Mouse (Mus musculus) adrenal gland, postnatal 14 days (tissue): Measurements from ENCODE around the gene Cryzl1. TPM values are rescaled to one million over a fixed set of nuclear protein-coding genes. Genes with fewer than 3 reads are reported as not detected.
A peak's percentile ranks its signal among the peaks of the same experiment; 100 is the strongest.

Experiments
- DNase-seq: peaks from one replicate; pipeline ENCODE4 v3.0.0; 2021; ENCODE audit warnings: mixed read lengths
- total RNA-seq: library from RNA; stranded (reverse); gene quantifications from 2 replicates; pipeline ENCODE4 v1.2.3, GENCODE M21; 2021

Cryzl1 gene
- total RNA-seq, 1 experiment from 2014 or later, result 45.5 TPM

DNA sequence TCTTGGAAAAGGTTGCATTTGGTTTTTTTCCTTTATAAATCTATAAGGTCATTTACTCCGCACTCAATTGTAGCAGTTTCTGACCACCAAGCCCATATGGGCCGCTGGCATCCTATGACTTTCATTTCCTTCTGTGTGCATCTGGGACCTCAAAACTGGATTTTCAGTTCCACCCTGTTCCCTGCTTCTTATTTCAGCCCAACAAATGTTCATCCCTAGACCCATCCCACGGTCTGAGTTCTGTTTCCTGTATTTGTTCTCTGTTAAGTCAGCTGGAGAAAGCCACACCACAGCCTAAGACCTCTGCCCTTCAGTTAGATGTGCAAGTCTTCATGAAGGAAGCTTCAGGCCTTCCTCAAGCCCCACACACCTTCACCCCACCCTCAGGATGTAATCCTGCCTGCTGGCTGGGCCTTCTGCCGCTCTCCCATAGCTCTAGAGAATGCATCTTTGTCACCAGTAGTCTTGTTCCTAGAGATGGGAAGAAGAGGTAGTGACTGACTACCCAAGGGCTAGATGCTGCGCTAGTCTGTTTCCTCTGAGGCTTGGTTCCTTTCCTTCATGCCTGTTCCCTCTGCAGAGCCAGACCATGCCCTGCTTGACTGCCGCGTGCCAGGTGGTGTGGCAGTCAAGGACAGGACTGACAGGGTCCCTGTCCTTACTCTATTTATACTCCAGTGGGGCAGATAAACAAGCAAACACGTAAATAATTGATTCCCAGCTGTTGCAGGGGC lies 11.6 kb upstream of the Cryzl1 start:
- peak; percentile 37 for DNase-seq

DNA sequence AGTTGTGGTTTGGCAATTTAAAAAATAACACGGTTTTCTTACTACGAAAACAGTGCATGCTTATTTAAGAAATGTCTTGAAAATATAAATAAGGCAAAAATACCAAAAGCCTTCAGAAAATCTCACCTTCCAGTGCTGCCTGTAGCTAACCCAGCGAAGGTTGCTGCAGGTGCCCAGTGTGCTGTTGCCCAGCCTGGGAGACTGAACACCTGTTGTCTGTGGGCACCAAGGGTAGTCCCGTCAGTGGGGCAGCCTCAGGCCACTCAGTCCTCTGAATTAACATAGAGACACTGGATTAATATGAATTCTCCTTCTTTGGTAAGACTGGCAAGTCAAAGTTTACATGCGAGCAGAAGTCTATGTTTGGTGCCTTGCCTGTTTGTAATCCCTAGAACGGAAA lies 9.7 kb upstream of the Cryzl1 start:
- no peak for DNase-seq

DNA sequence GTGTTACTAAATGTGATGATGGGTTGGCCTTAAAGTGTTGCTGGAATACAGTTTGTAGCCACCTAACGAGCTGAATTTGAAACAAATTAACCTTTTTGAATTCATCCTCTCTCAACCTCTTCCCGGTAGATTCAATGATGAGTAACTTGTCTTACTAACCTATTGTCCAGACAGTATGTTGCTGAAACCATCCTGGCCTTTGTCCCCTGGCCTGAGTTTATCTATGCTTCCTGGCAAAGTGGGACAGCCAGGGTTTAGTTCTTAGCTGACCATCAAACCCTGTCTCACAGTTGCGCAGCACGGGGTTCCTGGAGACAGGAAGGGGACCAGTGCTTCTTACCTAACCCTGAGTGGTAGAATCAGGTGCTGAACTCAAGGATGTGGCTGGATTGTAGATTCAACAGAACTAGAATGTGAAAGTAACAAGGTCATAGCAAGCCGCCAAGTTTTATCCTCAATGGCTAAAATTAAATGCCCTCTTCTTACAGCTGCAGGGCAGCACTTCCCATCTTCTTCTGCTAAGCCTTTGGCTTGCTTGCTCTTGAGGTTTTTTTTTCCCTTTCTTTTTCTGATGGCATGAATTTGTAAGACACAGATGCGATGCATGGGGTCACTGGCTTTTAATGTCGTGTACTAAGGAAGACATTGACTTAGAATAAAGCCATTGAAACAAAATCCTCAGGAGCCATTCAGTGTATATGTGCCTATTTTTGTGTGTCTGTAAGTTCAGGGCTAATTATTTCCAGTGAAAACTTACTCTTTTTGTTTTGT lies 7.5 kb upstream of the Cryzl1 start:
- DNase-seq, result no peak

DNA sequence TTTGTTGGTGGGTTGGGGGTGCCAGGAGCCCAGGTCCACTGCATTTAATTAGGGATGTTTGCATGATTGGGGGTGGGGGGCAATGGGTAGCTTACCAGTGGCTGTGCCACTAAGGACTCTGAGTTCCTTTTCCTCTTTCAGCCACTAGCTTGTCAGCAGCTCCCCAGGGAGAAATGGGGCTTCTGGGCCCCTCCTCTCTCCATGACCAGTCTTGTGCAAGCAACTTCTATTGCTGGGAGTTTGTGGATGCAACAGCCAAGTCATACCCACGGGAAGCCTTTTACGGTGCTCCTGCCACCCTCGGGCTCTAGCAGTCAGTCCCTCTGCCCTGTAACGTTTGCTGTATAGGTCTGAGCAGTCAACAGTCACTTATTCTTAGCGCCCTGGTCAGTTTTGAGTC lies 6.0 kb upstream of the Cryzl1 start:
- peak; percentile 50 for DNase-seq

DNA sequence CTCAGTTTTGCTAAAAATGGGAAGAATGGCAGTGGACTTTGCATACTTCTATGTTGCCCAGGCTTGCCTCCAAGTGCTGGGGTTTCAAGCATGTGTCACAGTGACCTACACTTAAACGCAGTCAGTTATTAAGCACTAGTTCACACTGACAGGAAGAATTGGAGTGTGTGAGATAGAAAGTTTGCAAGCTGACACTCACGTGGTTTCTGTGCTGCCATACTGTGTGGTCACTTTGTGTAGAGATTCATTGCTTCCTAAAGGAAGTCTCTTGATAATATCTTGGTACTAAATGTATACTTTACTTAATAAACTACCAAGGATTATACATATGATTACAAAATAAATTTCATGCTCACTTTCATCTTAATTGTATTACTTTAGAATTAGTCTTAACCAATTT lies 4.0 kb upstream of the Cryzl1 start:
- no peak for DNase-seq

DNA sequence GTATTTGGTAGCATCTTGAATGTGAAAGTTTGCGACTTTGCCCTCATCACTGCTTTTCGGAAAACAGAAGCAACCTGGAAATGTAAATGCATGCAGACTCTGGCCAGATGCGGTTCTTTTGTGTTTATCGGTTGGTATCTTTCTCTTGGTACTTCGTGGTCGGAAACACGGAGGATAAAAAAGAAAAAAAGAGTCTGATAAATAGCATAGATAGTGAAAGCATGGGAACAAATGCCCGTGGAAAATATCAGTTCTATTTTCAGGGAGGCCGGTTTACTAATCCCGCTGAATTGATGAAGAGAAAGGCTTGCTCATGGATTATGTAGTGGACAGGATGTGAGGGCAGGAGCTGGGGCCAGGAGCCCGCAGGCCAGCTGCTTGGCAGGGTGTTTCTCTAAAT lies 1.7 kb upstream of the Cryzl1 start:
- no peak for DNase-seq

DNA sequence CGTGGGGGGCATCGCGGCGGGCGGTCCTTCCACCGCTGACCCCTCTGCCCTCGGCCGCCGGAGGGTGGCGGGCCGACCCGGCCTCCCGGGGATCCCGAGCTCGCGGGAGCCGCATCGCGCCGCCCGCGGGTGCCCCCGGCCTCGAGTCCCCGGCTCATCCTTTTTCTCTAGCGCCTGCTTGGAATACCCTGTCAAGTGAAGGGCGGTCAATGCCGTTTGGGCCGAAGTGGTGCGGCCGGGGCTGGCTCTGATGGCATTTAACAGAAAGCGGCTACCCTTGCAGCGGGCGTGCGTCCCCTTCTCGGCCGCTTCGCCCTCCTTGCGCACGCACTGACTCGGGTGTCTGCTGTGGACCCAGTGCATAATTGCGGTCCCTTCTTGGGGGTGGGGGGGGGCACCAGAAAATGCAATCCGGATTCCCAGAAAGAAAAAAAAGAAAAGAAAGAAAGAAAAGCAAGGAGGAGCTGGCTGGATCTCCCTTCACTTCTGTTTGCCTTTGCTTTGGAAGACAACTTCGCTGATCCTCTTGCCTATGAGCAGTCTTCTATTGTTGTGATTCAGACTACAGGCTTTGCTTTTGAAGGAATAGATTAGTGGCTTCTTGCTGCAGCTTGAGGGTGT lies 1.2 kb upstream of the Cryzl1 start:
- DNase-seq, result peak; percentile 52

DNA sequence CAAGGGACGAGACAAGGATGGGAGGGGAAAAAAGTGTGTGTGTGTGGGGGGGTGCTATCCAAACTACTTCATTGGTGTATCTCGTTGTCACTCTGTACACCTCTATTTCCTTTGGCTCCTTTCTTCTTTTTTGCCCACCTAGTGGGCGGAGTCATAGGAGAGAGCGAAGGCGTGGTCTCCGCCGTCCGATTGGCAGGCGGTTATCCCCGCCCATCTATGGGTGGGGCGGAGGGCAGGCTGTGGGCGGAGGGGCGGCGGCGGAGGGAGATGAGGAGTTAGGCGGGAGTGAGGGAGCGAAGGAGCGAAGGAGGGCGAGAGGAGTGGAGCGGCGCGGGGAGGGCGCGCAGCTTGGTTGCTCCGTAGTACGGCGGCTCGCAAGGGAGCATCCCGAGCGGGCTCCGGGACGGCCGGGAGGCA lies 299 bp upstream of the Cryzl1 start, which contains the start of gene Itsn1:
Gene Itsn1 (plus strand): TSS at position 216 of the 417 bp plus-strand sequence.
- peak; percentile 99 for DNase-seq

DNA sequence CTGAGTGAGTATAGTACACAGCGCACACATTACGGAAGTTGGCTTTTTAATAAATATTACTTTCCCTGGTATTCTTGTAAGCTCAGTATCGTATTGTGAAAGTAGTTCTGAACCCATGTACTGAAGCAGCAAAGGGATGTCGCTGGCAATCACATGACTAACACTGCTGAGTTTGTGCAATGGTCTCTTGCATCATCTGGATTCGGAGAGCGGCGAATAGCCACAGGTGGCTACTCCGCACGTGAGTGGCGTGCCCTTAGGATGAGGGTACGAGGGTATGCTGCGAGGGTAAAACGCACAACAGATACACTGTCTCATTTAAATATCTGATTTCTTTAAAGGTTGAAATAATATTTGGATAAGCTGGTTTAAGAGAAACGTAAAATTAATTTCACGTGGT lies 1.3 kb downstream of the Cryzl1 start:
- peak; percentile 64 for DNase-seq

DNA sequence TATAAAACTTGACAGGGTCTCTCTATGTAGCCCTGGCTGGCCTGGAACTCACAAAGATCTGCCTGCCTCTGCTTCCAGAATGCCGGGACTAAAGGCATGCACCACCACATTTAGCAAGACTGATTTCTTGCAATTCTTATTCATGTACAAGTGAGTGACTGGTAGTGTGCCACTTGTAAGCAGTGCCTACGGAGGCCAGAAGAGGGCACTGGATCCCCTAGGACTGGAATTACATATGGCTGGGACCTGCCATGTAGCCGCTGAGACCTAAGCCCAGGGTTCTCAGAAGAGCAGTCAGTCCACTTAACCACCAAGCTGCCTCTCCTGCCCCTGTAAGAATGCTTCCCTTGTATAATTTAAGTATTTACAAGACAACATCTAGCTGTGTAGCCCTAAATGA lies 4.5 kb downstream of the Cryzl1 start:
- peak; percentile 80 for DNase-seq

DNA sequence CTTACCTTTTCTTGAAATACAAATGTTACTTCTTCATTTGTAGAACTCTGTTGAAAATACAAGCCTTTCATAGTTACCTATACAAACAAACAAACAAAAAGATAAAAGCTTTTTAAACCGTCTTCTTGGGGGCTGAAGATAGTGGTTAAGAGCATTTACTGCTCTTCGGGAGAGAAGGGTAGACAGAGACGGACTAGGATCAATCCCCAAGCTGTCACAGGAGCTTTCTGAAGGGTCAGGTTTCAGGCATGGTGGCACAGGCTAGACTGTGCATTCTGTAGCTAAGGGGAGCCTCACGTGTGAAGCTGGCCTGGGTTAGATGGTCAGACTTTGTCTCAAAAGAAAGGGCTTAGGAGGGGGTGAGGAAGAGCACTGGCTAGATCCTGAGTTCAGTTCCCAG lies 11.4 kb downstream of the Cryzl1 start:
- no peak for DNase-seq

DNA sequence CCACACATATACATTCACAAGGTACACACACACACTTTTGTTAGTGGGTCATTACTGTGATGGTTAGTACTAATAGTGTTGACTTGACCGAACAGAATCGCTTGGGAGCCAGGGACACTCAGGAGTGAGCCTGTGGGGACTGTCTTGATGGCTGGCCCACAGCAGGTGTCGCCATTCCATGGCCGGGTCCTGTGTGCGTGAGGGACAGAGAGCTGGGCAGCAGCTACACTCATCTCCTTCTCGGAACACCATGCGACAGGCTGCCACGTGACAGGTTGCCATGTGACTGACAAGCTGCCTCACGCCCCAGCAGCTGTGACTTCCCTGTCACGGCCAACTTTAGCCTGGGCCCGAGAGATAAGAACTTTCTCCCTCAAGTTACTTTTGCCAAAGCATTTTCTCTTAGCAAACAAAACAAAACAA lies 11.8 kb downstream of the Cryzl1 start:
- no peak for DNase-seq

DNA sequence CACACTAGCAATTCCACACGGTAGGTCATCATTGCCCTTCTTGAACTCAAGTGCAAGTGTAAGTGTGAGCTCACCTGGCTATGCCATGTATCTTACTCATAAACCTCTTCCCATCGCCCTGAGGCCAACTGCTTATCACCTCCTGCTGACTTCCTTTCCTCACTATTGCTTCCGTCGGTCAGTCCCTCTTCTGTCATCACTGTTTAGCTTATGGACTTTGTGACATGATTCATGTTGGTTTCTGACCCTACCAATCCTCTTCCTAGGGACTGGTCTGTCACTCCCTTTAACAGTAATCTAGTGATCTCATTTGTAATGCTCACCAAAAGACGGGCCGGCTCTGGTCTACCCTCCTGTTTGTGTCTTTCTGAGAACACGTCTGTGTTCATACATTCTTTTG lies 18.5 kb downstream of the Cryzl1 start:
- no peak for DNase-seq

DNA sequence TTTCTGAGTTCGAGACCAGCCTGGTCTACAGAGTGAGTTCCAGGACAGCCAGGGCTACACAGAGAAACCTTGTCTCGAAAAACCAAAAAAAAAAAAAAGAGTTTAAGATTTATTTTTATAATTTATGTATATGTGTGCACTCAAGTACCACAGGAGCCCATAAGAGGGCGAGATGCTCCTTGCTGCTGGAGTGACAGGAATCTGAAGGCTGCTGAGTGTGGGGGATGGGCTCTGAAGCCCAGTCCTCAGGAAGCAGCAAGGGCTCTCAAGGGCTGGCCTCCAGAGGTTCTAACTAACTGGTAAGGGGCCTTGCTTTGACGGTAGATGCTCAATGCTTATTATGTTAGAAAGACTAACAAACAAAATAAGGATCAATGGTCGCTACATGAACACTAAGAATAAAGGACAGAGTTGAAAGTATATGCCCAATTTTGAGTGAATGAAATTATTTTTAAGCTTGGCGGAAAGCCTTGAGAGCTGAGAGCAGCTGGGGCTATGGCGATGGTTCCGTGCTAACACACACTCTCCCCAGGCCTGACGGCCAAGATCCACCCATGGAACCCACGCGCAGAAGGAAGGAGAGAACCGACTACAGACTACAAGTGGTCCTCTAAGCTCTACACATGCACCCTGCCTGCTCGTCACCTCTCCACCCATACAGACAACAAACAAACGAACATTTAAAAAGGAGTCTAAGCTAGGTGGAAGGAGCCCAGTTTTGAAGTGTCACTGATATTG lies 24.0 kb downstream of the Cryzl1 start:
- no peak for DNase-seq

DNA sequence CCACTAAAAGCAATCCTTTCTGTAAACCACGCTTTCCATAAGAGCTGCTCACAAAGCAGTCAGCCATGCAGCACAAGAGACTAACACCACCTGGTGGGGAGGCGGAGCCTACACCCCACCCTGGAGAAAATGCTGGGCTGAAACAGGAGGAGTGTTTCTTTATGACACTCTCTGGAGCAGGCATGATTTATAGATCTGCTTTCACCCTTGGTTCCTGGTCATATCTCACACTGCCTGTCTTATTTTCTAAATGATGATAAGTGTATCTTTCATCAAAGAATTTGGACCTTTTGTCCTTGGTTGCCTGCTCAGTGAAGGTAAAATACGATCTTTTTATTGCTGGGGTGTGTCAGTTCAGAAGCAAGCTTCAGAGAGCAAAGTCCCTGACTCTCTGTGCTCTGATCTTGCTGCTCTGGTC lies 26.0 kb downstream of the Cryzl1 start:
- no peak for DNase-seq

DNA sequence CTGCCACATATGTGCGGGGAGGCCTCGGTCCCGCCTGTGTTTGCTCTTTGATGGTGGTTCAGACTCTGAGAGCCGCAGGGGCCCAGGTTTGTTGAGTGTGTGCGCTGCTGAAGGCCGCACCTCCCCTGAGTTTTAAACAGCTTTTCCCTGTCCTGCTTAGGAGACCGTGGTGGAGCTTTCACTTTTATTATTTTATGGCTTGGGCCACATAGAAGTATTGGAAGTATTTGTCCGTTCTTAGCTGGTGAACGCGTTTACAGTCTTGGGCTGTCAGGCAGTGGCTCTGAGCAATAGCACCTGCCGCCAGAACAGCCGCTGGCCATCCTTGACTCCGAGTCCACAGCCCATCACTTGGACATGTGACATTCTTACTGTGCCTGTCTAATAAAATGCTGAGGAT lies 26.9 kb downstream of the Cryzl1 start:
- no peak for DNase-seq

DNA sequence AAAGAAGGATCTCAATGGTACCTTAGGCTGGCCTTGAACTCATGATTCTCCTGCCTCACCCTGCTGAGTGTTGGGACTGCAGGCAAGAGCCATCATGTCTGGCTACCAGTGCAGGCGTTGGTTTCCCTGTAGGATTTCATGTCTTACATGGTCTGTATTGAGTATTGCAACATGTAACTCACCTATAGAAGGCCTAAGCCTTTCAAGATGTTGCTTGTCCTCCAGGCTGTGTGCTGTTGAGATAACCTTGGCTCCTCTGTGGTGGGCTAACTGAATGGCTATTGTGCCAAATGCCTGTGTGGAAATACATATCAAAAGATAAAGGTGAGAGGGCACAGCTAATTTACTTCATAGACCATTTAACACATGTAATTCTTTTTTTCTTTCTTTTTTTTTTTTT lies 29.8 kb downstream of the Cryzl1 start:
- no peak for DNase-seq

DNA sequence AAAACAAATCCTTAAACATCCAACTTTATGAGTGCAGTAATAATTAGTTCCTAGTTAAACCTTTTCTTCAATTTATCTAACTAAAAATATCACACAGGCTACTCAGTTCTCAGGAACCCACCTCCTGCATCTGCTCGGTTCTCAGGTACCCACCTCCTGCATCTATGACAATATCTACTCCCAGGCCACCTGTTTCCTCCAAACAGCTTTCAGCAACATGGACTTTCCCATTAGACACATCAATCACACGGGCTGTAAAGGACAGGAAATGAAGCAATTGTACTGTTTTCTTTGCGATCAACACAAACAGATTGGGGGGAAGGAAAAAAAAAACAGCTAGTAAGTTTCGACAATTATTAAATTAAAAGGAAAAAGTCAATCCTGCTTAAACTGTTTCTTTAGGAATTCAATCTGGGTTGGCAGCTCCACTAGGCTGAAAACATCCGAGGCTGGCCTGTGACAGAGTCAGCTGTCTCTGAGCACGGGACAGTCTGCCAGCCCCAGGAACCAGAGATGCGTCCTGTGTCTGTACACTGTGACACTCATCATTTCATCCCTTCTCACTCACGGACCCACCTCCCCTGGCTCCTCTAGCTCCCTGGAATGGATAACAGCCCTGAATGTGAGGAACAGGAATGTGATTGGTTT lies 33.5 kb downstream of the Cryzl1 start:
- DNase-seq, result no peak

DNA sequence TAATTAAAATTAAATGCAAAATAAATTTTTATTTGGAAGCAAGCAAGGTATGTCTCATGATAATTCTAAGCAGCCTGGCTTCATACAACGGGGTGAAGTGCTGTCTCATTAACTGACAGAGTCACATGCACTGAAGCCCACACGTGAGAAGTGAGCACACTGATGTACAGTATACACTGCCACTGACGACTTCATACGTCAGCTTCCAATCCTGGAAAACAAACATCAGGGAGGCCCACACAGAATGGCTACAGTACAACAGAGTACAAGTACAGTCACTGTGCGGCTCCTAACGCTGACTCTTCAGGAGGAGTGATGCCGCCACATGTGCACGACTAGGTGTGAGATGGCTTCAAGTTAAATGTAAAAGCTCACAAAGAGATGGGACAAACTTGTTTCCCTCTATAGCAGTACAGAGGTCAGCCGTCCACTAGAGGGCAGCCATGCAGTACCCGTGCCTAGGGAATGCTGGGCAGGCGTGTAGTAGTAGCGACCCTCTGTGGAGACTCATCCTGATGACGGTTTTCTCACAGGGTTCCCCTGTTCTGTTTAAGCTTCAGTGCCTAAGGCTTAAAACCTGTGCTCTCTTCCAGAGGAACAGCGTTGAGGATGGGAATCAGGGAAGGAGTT lies 34.2 kb downstream of the Cryzl1 start:
- DNase-seq, result peak; percentile 87

DNA sequence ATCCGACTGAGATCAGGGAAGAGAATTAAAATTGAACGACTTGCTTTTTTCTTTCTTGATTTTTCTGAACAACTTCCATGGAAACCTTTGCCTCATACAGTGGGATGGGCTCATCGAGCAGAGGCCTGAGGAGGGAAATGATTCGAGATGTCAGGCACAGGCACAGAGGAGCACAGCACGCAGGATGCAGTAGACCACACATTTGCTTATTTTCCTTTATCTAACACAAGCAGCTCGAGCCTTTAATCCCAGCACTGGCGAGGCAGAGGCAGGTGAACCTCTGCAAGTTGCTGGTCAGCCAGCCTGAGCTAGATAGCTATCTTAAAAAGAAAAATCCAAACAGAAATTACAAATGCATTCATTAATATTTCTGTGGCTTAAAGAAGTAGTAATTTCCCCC lies 39.0 kb downstream of the Cryzl1 start:
- DNase-seq, result no peak

DNA sequence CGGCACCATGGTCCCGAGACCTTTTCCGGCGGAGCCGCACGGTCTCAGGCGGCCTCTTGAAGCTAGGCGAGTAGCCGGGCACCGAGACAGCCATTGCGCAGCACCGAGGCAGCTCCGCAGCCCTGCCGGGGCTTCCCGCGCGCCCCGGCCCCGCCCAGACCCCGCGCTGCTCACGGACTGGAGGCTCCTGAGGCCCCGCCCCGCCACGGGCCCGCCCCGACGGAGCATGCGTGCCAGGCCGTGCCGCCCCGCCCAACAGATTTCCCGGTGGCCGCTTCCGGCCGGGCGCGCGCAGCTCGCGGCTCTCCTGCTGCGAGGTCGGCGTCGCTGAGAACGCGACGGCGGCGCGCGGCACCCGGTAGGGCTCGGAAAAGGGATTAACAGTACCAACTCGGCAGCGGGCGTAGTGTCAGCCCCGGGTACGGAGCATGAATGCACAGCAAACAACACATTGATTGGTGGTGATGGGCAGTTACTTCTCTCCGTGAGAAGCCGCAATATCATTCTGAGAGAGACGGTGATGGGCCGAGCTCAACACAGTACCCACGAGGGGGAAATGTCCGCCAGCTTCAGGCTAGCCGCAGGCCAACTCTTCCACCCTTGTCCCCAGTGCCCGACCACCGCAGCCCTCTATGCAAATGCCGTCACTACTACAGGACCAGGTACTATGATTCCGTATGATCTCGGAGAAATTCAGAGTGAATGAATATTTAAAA lies 40.0 kb downstream of the Cryzl1 start, which contains the start of gene Donson:
Gene Donson (minus strand): TSS at position 152 of the 716 bp plus-strand sequence.
- peak; percentile 98 for DNase-seq
